Mouse (Mus musculus) heart, embryonic 16.5 days (tissue): ENCODE data around the gene Igfbp7. TPM values are rescaled to one million over a fixed set of nuclear protein-coding genes. Genes with fewer than 3 reads are reported as not detected.

Experiments used
- ATAC-seq: fragments of 200-750 bp; cut with Nextera tagmentation; replicated peaks from 2 replicates; pipeline ENCODE4 v1.8.0; 2017; ENCODE audit warnings: moderate number of reproducible peaks; ENCODE audit not compliant: insufficient read depth, low FRiP score; ENCODE audit errors: extremely low read depth
- H3K27ac ChIP-seq: fragments of 300-500 bp; sonication (generic); 2 replicates; pipeline ENCODE4 v1.5.1; 2014; ENCODE audit warnings: mild to moderate bottlenecking, low read length, control low read depth, moderate library complexity
- H3K27me3 ChIP-seq: fragments of 300-500 bp; sonication (generic); 2 replicates; pipeline ENCODE4 v1.6.1; 2014; ENCODE audit warnings: low read length, mixed read lengths; ENCODE audit not compliant: control insufficient read depth, insufficient read depth
- H3K36me3 ChIP-seq: fragments of 300-500 bp; sonication (generic); 2 replicates; pipeline ENCODE4 v1.6.1; 2014; ENCODE audit not compliant: control insufficient read depth, insufficient read depth
- H3K4me1 ChIP-seq: fragments of 300-500 bp; sonication (generic); 2 replicates; pipeline ENCODE4 v1.6.1; 2014; ENCODE audit warnings: low read length, mixed read lengths; ENCODE audit not compliant: control insufficient read depth, insufficient read depth
- H3K4me2 ChIP-seq: fragments of 300-500 bp; sonication (generic); 2 replicates; pipeline ENCODE4 v1.6.1; 2014; ENCODE audit warnings: low read depth, mild to moderate bottlenecking, control low read depth, low read length
- H3K4me3 ChIP-seq: fragments of 300-500 bp; sonication (generic); 2 replicates; pipeline ENCODE4 v1.5.1; 2014; ENCODE audit warnings: mild to moderate bottlenecking, control low read depth, low read length
- H3K9ac ChIP-seq: fragments of 300-500 bp; sonication (generic); 2 replicates; pipeline ENCODE4 v1.6.1; 2014; ENCODE audit warnings: low read length, control low read depth
- H3K9me3 ChIP-seq: fragments of 300-500 bp; sonication (generic); replicated peaks from 2 replicates; pipeline ENCODE4 v1.6.1; 2016; ENCODE audit warnings: low read length; ENCODE audit not compliant: control insufficient read depth
- WGBS: fragments of 180-500 bp; shearing (Covaris S2); extraction: QIAGEN DNeasy Blood & Tissue Kit; methylation state at CpG from one replicate; pipeline ENCODE4 v1.1.7; 2014; 5-methylcytosine and 5-hydroxymethylcytosine counted together
- polyA plus RNA-seq: library from polyadenylated mRNA; unstranded; fragments of >200 nt; fragmentation: Nextera tagmentation; extraction: Ambion mirVana; gene quantifications from 2 replicates; pipeline ENCODE4 v1.2.1, GENCODE M21; 2015

Gene Igfbp7
- polyA plus RNA-seq, 1 experiment from 2014 or later = 68.4 TPM

- Histone ChIP-seq H3K4me1 (peaks cover 8% of the 10 kb centered on the region), H3K36me3 (peaks cover 30% of the 10 kb centered on the region), H3K9me3 (no peaks in the 10 kb centered on the region; the same call in 1 of the 2 replicates), H3K27ac (no peak overlapping the region), H3K4me3 (no peak overlapping the region), H3K4me2 (no peak overlapping the region), H3K27me3 (no peaks in the 10 kb centered on the region), H3K9ac (no peak overlapping the region)
- no peak for ATAC-seq
- WGBS = 89% methylated on average over 4 of the region's 4 CpGs
Measured at GRCm38 (mm10) chr5:77314206-77314605, 93.6 kb downstream of the Igfbp7 start.

GRCm38 (mm10) chr5:77309924-77310772 lies 97.7 kb downstream of the Igfbp7 start, which contains the start of the genes Noa1 and Polr2b:
Gene Noa1, minus strand, starts transcription at chr5:77310084.
Gene Polr2b, plus strand, starts transcription at chr5:77310147.
- peaks cover 23% of the 10 kb centered on the region for H3K36me3 ChIP-seq
- H3K27ac ChIP-seq = peak within 1 kb of the TSS; percentile 96
- peaks cover 21% of the 10 kb centered on the region for H3K4me1 ChIP-seq
- peak within 1 kb of the TSS; percentile 90 for H3K4me2 ChIP-seq
- no peaks in the 10 kb centered on the region for H3K27me3 ChIP-seq
- H3K9ac ChIP-seq = peak within 1 kb of the TSS; percentile 95
- peak; percentile 94 for ATAC-seq
- H3K4me3 ChIP-seq = peak within 1 kb of the TSS; percentile 95
- WGBS = under 1% methylated on average over 84 of the region's 85 CpGs
- no peaks in the 10 kb centered on the region; the same call in 1 of the 2 replicates for H3K9me3 ChIP-seq

- under 1% methylated on average over 74 of the region's 76 CpGs for WGBS
- H3K27ac ChIP-seq = peak overlapping the region; percentile 23; the same call in 1 of the 2 replicates
- peaks cover 24% of the 10 kb centered on the region for H3K36me3 ChIP-seq
- 0 out of 2 replicates have a peak, but pooled peaks have one; percentile 4 for ATAC-seq
- peak overlapping the region; percentile 95 for H3K4me3 ChIP-seq
- H3K9me3 ChIP-seq = no peaks in the 10 kb centered on the region; the same call in 1 of the 2 replicates
- peaks cover 21% of the 10 kb centered on the region for H3K4me1 ChIP-seq
- no peaks in the 10 kb centered on the region for H3K27me3 ChIP-seq
- peak overlapping the region; percentile 95 for H3K9ac ChIP-seq
- H3K4me2 ChIP-seq = peak overlapping the region; percentile 90
Measured at GRCm38 (mm10) chr5:77309051-77309906, 98.6 kb downstream of the Igfbp7 start.

- H3K4me3 ChIP-seq = peak overlapping the region; percentile 95; the same call in 1 of the 2 replicates
- no peaks in the 10 kb centered on the region for H3K9me3 ChIP-seq
- ATAC-seq = no peak
- peak overlapping the region; percentile 90 for H3K4me2 ChIP-seq
- 75% methylated on average over 5 of the region's 5 CpGs for WGBS
- H3K27me3 ChIP-seq = no peaks in the 10 kb centered on the region
- H3K36me3 ChIP-seq = peaks cover 17% of the 10 kb centered on the region
- no peak overlapping the region for H3K27ac ChIP-seq
- H3K4me1 ChIP-seq = peaks cover 21% of the 10 kb centered on the region
- no peak overlapping the region for H3K9ac ChIP-seq
Measured at GRCm38 (mm10) chr5:77307821-77308553, 99.9 kb downstream of the Igfbp7 start.

- H3K4me1 ChIP-seq = no peaks in the 10 kb centered on the region
- no peak overlapping the region for H3K4me3 ChIP-seq
- no peak overlapping the region for H3K27ac ChIP-seq
- H3K4me2 ChIP-seq = no peak overlapping the region
- no peak for ATAC-seq
- H3K27me3 ChIP-seq = no peaks in the 10 kb centered on the region
- WGBS = 71% methylated on average over 6 of the region's 6 CpGs
- no peak overlapping the region for H3K9ac ChIP-seq
- H3K9me3 ChIP-seq = no peaks in the 10 kb centered on the region
- peaks cover 34% of the 10 kb centered on the region for H3K36me3 ChIP-seq
Measured at GRCm38 (mm10) chr5:77301296-77301903, 106.4 kb downstream of the Igfbp7 start.

GRCm38 (mm10) chr5:77299486-77299885 lies 108.4 kb downstream of the Igfbp7 start:
- Histone ChIP-seq H3K4me1 (no peaks in the 10 kb centered on the region), H3K4me3 (no peak overlapping the region), H3K9ac (no peak overlapping the region), H3K27ac (no peak overlapping the region), H3K4me2 (no peak overlapping the region), H3K27me3 (no peaks in the 10 kb centered on the region), H3K9me3 (no peaks in the 10 kb centered on the region), H3K36me3 (peaks cover 36% of the 10 kb centered on the region)
- WGBS = 87% methylated on average over 2 of the region's 2 CpGs
- ATAC-seq = no peak

Other genes with a start within 250 kb of the Igfbp7 start
- 2.4 and 2.6 TPM in 2 replicates for gene Spink2, start 196.6 kb downstream of the Igfbp7 start, polyA plus RNA-seq
- gene Rest, start 142.6 kb downstream of the Igfbp7 start, polyA plus RNA-seq = 18.9 and 20.3 TPM in 2 replicates
- 22.5 and 23.7 TPM in 2 replicates for gene Noa1, start 98.0 kb downstream of the Igfbp7 start, polyA plus RNA-seq
- gene Polr2b, start 97.9 kb downstream of the Igfbp7 start, polyA plus RNA-seq = 39.0 and 40.4 TPM in 2 replicates